Mouse (Mus musculus): ENCODE results near the gene Cda. TPM values are rescaled to one million over a fixed set of nuclear protein-coding genes. Genes with fewer than 3 reads are reported as not detected.

Cda gene
- polyA plus RNA-seq, 1 experiment from 2014 or later = 1.9 TPM

Small RNA genes within 50 kb of the gene (microRNA-seq; reads per million reads assigned to microRNA genes)
- gene Gm27646 (ENCODE audit: insufficient number of aligned reads) (not detected), gene Mir7019 (ENCODE audit: insufficient number of aligned reads) (not detected)

Other genes starting within 250 kb of the Cda start
- gene Hp1bp3, start 151.7 kb downstream of the Cda start, polyA plus RNA-seq (2014; fragmentation: Nextera tagmentation; extraction: Ambion mirVana) = 176 and 178 TPM in 2 replicates
- 0.37 and 0.63 TPM in 2 replicates for gene Sh2d5, start 117.6 kb downstream of the Cda start, polyA plus RNA-seq (2014; fragmentation: Nextera tagmentation; extraction: Ambion mirVana)
- 0.24 TPM in 1 of 2 replicates, not detected in the other for gene Kif17, start 117.6 kb downstream of the Cda start, polyA plus RNA-seq (2014; fragmentation: Nextera tagmentation; extraction: Ambion mirVana)
- 200 and 227 TPM in 2 replicates for gene Ddost, start 63.3 kb downstream of the Cda start, polyA plus RNA-seq (2014; fragmentation: Nextera tagmentation; extraction: Ambion mirVana)
- gene Pink1, start 41.7 kb downstream of the Cda start, polyA plus RNA-seq (2014; fragmentation: Nextera tagmentation; extraction: Ambion mirVana) = 19.4 and 21.5 TPM in 2 replicates
- not detected in 2 replicates for gene Fam43b, start 28.5 kb upstream of the Cda start, polyA plus RNA-seq (2014; fragmentation: Nextera tagmentation; extraction: Ambion mirVana)
- 18.6 and 21.1 TPM in 2 replicates for gene Mul1, start 66.7 kb upstream of the Cda start, polyA plus RNA-seq (2014; fragmentation: Nextera tagmentation; extraction: Ambion mirVana)
- 2.2 and 2.5 TPM in 2 replicates for gene Camk2n1, start 86.3 kb upstream of the Cda start, polyA plus RNA-seq (2014; fragmentation: Nextera tagmentation; extraction: Ambion mirVana)